Mouse (Mus musculus) c-Kit-positive CD71-positive TER-119-positive erythroid progenitor cells, embryonic 14.5 days (primary cell): ENCODE data around the gene Fgf4.
A peak's percentile ranks its signal among the peaks of the same experiment; 100 is the strongest.

Experiments used
- DNase-seq: peaks from one replicate; pipeline ENCODE4 v3.0.0-alpha.2; 2013; ENCODE audit warnings: low spot score

Gene Fgf4

GRCm38 (mm10) chr7:144847067-144847466, at the start of gene Fgf4:
Gene Fgf4 (plus strand): TSS chr7:144847367.
- no peak for DNase-seq

- DNase-seq, result no peak
Measured at GRCm38 (mm10) chr7:144798471-144798870, 48.7 kb upstream of the Fgf4 start.

- no peak for DNase-seq
Measured at GRCm38 (mm10) chr7:144807036-144807435, 40.1 kb upstream of the Fgf4 start.

GRCm38 (mm10) chr7:144807976-144808577, 39.1 kb upstream of the Fgf4 start:
- DNase-seq, result peak; percentile 64

- no peak for DNase-seq
Measured at GRCm38 (mm10) chr7:144811521-144811920, 35.6 kb upstream of the Fgf4 start.

GRCm38 (mm10) chr7:144821901-144822300, 25.3 kb upstream of the Fgf4 start:
- DNase-seq, result no peak

GRCm38 (mm10) chr7:144823988-144824387, 23.2 kb upstream of the Fgf4 start:
- no peak for DNase-seq

- DNase-seq, result no peak
Measured at GRCm38 (mm10) chr7:144828369-144828768, 18.8 kb upstream of the Fgf4 start.

GRCm38 (mm10) chr7:144837891-144838488, 9.2 kb upstream of the Fgf4 start, which contains the start of gene Fgf3:
Gene Fgf3 (plus strand): TSS chr7:144838083.
- DNase-seq, result no peak

- DNase-seq, result no peak
Measured at GRCm38 (mm10) chr7:144838522-144839503, 8.4 kb upstream of the Fgf4 start.

GRCm38 (mm10) chr7:144846158-144846557, 1.0 kb upstream of the Fgf4 start:
- DNase-seq, result peak; percentile 18

- no peak for DNase-seq
Measured at GRCm38 (mm10) chr7:144851321-144851720, 4.2 kb downstream of the Fgf4 start.

GRCm38 (mm10) chr7:144854966-144855365, 7.8 kb downstream of the Fgf4 start:
- no peak for DNase-seq

GRCm38 (mm10) chr7:144857158-144857557, 10.0 kb downstream of the Fgf4 start:
- no peak for DNase-seq

- no peak for DNase-seq
Measured at GRCm38 (mm10) chr7:144857826-144858342, 10.7 kb downstream of the Fgf4 start.

GRCm38 (mm10) chr7:144858702-144859101, 11.5 kb downstream of the Fgf4 start:
- no peak for DNase-seq

GRCm38 (mm10) chr7:144861056-144861768, 14.0 kb downstream of the Fgf4 start:
- DNase-seq, result no peak

- DNase-seq, result no peak
Measured at GRCm38 (mm10) chr7:144861769-144862070, 14.6 kb downstream of the Fgf4 start.

- DNase-seq, result no peak
Measured at GRCm38 (mm10) chr7:144862126-144862525, 15.0 kb downstream of the Fgf4 start.

- no peak for DNase-seq
Measured at GRCm38 (mm10) chr7:144862712-144863111, 15.5 kb downstream of the Fgf4 start.

GRCm38 (mm10) chr7:144863196-144863595, 16.0 kb downstream of the Fgf4 start:
- no peak for DNase-seq

- no peak for DNase-seq
Measured at GRCm38 (mm10) chr7:144864160-144864670, 17.0 kb downstream of the Fgf4 start.
